Mouse (Mus musculus) cerebellum, postnatal 36 days (tissue): ENCODE data around the gene Agk.

ENCODE experiments used
- DNase-seq, 2 experiments: peaks; one replicate each; pipeline ENCODE4 v3.0.0; 2021 to 2022; ENCODE audit warnings: mixed read lengths in 2 of 2

Gene Agk

DNA sequence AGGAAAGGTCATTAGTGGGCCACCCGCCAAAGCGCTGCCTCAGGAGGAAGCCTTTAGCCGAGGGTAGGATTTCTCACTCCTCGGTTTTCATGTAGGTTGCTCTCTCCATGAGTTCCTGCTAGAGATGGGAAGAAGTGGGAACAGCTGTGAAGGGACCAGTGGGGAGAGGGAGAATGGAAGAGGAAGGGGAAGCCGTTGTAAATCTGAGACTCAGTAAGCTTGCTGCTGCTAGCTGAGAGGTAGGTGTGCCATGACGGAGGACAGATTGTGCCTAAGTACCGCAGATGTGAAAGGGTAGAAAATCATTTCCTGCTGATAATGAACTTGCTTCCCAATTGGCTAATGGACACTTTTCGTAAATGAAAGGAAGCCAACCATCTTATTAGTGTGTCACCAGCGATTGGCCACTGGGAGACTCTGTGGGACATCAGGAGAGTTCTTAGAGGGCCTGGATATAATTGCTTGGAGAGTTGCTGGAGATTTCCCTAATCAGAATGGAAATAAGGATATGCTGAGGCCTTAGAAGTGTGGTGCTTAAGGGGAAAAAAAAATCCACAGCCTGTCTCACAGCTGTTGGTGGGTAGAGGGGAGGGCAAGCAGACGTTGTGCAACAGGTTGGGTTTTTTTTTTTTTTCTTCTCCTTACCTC lies 118.4 kb downstream of the Agk start:
- DNase-seq: no peak
